Mouse (Mus musculus): ENCODE measurements at regions not wholly inside any gene's neighbourhood (a gene's known extent, or its start where the extent isn't known, plus 50 kb on each side); places are given as distances from the start of the nearest gene placed in this dataset.

DNA sequence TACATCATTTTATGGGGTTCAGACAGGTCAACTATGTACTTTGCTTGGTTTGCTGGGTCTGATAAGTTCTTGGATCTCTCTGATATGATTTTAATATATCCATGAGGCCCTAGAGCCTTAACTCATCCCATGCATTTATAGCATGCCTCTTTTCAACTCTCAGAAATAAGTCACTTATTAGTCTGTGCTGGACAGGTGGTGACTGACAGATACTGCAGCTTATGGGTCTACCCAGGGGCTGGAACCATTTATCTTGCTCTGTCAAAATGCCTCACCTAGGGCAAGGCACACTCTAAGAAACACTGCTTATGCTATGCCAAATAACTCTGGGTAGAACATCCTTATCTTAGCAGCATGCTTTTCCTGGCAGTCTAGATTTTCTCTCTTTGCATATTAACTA is 225.6 kb downstream of the Mbnl1 start:
- H3K9me3 ChIP-seq: no peaks in the 10 kb centered on the region
- no peaks in the 10 kb centered on the region for H3K4me1 ChIP-seq
- no peak overlapping the region for H3K27ac ChIP-seq
- H3K27me3 ChIP-seq (ENCODE audit: poor library complexity, severe bottlenecking): no peaks in the 10 kb centered on the region
- H3K36me3 ChIP-seq (replicated peaks): no peaks in the 10 kb centered on the region
- DNase-seq (ENCODE audit: extremely low spot score, low spot score): no peak
- H3K4me3 ChIP-seq: no peak overlapping the region

DNA sequence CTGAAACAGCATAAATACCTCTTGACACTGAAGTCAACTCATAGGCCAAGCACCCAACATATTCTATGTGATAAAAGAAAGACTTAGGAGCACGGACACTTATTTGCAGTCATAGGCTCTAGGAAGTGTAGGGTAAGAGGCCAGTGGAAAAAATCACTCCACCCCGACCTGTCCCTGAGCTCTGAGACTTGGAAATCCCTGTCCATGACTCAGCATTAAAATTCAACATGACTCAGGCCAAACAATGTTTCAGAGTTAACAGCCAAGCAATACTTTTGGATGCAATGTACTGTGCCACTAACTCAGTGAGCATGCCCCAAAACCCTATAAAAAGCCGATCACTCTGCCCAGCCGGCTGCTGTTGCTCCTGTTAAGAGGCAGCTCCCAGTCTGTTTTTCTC is 234.5 kb downstream of the Mbnl1 start:
- H3K9me3 ChIP-seq: no peaks in the 10 kb centered on the region
- 89% methylated on average over 4 of the region's 4 CpGs for WGBS
- DNase-seq (ENCODE audit: extremely low spot score, low spot score): no peak

DNA sequence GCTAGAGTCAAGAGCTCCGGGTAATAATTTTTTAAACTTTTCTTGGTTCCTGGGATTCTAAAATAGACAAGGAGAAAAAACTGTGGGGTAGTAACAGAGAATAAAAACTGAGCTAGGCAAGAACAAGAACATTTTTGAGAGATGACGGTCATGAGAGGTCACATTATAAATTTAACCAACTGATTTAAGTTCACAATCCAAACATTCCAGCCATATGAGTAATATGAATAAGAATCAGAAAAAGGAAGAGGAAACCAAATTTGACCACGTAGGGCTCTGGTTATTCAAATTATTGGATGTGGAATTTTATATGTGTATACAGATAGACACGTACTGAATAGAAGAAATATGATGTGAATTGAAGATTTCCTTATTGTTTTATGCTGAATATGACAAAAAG is 240.3 kb downstream of the Mbnl1 start:
- WGBS: 91% methylated on average over 4 of the region's 4 CpGs
- Histone ChIP-seq H3K4me1 (no peaks in the 10 kb centered on the region), H3K27ac (no peak overlapping the region), H3K36me3 (replicated peaks) (no peaks in the 10 kb centered on the region), H3K9me3 (no peaks in the 10 kb centered on the region), H3K27me3 (ENCODE audit: poor library complexity, severe bottlenecking) (no peaks in the 10 kb centered on the region), H3K4me3 (no peak overlapping the region)
- DNase-seq (ENCODE audit: extremely low spot score, low spot score): no peak

More for the DNA sequence above, 234.5 kb downstream of the Mbnl1 start:
- no peak overlapping the region for H3K27ac ChIP-seq
- no peaks in the 10 kb centered on the region for H3K36me3 ChIP-seq (replicated peaks)
- no peak overlapping the region for H3K4me3 ChIP-seq
- no peaks in the 10 kb centered on the region for H3K4me1 ChIP-seq
- H3K27me3 ChIP-seq (ENCODE audit: poor library complexity, severe bottlenecking): no peaks in the 10 kb centered on the region

DNA sequence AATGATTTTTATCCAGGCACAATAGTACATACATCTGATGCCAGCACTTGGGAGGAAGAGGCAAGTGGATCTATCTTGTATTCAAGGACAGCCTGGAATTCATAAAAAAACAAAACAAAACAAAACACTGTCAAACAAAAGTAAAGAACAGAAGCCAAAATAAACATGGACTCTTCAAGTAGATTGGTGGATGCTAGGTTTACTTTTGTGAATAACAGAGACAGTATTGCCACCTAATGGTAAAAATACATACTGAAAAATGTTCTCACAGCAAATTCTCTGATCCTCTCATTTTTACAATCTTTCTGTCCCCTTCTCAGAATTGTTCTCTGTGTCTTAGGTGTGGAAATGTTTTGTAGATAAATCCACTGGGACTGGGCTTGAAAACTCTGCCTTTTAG is 247.7 kb downstream of the Mbnl1 start:
- Histone ChIP-seq H3K27me3 (ENCODE audit: poor library complexity, severe bottlenecking) (no peaks in the 10 kb centered on the region), H3K9me3 (no peaks in the 10 kb centered on the region), H3K4me3 (no peak overlapping the region), H3K27ac (no peak overlapping the region), H3K36me3 (replicated peaks) (no peaks in the 10 kb centered on the region), H3K4me1 (no peaks in the 10 kb centered on the region)
- DNase-seq (ENCODE audit: extremely low spot score, low spot score): no peak

DNA sequence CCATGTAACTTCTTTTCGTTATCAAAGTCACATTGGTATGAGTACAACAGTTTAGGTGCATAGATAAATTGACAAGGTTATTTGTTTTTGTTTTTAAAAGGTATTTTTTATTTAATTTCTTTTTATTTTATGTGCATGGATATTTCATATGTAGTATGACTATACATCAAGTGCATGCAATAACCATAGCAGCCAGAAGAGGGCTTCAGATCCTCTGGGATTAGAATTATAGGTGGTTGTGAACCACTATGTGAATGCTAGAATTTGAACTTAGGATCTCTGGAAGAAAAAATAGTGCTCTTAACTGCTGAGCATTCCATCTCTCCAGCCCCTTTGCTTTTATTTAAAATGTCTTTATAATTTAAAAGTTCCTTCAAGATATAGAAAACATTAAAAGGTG is 258.7 kb downstream of the Mbnl1 start:
- Histone ChIP-seq H3K4me1 (no peaks in the 10 kb centered on the region), H3K4me3 (no peak overlapping the region), H3K27ac (no peak overlapping the region), H3K9me3 (no peaks in the 10 kb centered on the region), H3K27me3 (ENCODE audit: poor library complexity, severe bottlenecking) (no peaks in the 10 kb centered on the region), H3K36me3 (replicated peaks) (no peaks in the 10 kb centered on the region)
- 90% methylated on average over 1 of the region's 1 CpGs for WGBS
- no peak for DNase-seq (ENCODE audit: extremely low spot score, low spot score)

DNA sequence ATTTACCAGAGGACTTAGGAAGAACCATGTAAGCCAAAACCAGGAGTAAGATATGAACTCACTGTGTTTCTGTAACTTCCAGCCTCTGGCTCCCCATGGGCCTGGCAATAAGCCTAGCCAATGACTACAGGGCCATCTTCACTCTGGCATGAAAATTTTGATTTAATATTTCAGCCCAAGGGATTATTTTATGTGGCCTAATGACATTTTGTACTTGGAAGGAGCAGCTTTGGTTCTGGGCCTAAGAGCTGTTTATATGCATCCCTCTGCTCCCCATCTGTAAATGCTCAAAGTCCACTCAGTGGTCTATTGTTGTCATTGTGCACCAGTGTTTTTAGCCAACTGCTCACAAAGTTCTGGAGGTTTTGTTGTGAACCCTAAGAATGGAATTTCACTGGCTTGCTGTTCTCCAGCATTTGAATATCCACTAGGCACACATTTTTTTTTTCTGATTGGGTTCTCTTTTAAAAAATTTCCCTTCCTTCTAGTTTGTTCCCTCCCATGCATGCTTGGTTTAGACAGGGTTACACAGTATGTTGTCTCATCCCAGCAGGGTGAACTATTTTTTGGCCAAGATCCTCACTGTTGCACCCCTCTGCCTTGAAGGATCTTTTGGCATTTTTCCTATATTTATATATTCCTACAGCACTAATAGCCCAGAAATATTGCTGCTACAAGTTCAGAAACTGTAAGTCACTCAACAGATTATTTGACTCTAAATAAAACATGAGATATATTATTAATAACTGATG is 261.9 kb upstream of the P2ry1 start:
- no peaks in the 10 kb centered on the region for H3K4me1 ChIP-seq
- H3K4me3 ChIP-seq: no peak overlapping the region
- no peaks in the 10 kb centered on the region for H3K27me3 ChIP-seq (ENCODE audit: poor library complexity, severe bottlenecking)
- no peak overlapping the region for H3K27ac ChIP-seq
- DNase-seq (ENCODE audit: extremely low spot score, low spot score): no peak
- H3K36me3 ChIP-seq (replicated peaks): no peaks in the 10 kb centered on the region
- H3K9me3 ChIP-seq: no peaks in the 10 kb centered on the region

DNA sequence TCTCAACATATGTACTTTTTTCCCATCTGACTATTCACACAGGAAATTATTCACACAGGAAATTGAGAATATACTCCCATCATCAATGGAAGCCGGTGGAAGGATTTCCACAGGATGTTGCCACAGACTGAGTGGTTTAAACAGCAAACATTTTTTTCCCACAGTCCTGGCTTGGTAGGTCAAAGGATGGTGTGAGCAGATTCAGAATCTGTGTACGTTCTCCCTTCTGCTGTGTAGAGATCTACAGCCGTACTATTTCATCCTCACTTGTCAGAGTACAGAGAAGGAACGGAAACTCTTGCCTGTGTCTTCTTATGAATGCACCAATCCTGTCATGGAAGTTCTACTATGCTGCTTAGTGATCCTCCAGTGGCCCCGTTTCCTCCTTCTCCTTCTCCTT is 261.2 kb upstream of the P2ry1 start:
- no peak for DNase-seq (ENCODE audit: extremely low spot score, low spot score)
- WGBS: 87% methylated on average over 5 of the region's 5 CpGs
- Histone ChIP-seq H3K36me3 (replicated peaks) (no peaks in the 10 kb centered on the region), H3K27ac (no peak overlapping the region), H3K9me3 (no peaks in the 10 kb centered on the region), H3K27me3 (ENCODE audit: poor library complexity, severe bottlenecking) (no peaks in the 10 kb centered on the region), H3K4me1 (no peaks in the 10 kb centered on the region), H3K4me3 (no peak overlapping the region)

DNA sequence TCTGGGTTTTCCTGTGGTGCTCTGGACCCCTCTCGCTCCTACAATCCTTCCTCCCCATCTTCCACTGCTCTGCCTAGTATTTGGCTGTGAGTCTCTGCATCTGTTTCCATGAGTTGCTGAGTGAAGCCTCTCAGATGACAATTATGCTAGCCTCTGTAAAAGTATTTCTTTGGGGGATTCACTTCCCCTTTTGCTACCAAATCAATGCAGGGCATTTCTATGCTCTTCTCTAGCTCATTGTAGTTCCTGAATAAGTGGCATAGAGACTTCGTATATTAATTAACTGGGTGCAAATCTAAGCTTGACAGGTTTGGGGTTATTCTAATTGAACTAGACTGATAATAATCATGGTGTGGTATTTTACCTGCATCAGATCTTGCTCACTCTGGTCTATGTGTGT is 260.4 kb upstream of the P2ry1 start:
- no peak overlapping the region for H3K27ac ChIP-seq
- H3K4me1 ChIP-seq: no peaks in the 10 kb centered on the region
- H3K27me3 ChIP-seq (ENCODE audit: poor library complexity, severe bottlenecking): no peaks in the 10 kb centered on the region
- DNase-seq (ENCODE audit: extremely low spot score, low spot score): no peak
- WGBS: 85% methylated on average over 2 of the region's 2 CpGs
- H3K9me3 ChIP-seq: no peaks in the 10 kb centered on the region
- no peaks in the 10 kb centered on the region for H3K36me3 ChIP-seq (replicated peaks)
- H3K4me3 ChIP-seq: no peak overlapping the region

DNA sequence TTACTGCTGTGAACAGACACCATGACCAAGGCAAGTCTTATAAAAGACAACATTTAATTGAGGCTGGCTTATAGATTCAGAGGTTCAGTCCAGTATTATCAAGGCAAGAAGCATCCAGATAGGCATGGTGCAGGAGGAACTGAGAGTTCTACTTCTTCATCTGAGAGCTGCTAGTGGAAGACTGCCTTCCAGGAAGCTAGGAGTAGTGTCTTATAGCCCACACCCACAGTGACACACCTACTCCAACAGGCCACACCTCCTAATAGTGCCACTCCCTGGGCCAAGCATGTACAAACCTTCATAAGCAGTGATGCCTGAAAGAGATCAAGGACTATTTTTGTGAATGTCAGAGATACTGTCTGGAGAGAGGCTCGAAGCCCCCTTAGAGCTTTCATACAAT is 257.5 kb upstream of the P2ry1 start:
- H3K4me1 ChIP-seq: no peaks in the 10 kb centered on the region
- H3K27me3 ChIP-seq (ENCODE audit: poor library complexity, severe bottlenecking): no peaks in the 10 kb centered on the region
- H3K36me3 ChIP-seq (replicated peaks): no peaks in the 10 kb centered on the region
- no peaks in the 10 kb centered on the region for H3K9me3 ChIP-seq
- no peak overlapping the region for H3K27ac ChIP-seq
- DNase-seq (ENCODE audit: extremely low spot score, low spot score): no peak
- WGBS: 86% methylated on average over 1 of the region's 1 CpGs
- H3K4me3 ChIP-seq: no peak overlapping the region

DNA sequence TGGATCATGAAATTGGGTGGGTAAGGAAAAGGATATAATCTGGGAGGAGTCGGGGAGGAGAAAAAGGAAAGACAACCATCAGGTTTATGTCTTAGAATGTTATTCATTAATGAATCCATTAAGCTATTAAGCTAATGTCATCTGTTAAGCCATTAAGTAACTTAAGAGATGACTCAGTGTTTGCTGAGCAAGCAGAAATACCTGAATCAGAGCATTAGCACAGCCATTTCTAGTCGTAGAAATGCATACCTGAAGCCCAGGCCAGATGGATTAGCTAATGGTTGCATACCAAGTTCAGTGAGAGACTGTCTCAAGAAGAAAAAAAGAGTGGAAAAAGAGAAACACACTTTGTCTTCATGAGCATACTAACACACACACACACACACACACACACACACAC is 244.0 kb upstream of the P2ry1 start:
- H3K27ac ChIP-seq: no peak overlapping the region
- WGBS: 87% methylated on average over 2 of the region's 2 CpGs
- no peak overlapping the region for H3K4me3 ChIP-seq
- DNase-seq (ENCODE audit: extremely low spot score, low spot score): no peak
- no peaks in the 10 kb centered on the region for H3K4me1 ChIP-seq
- H3K27me3 ChIP-seq (ENCODE audit: poor library complexity, severe bottlenecking): no peaks in the 10 kb centered on the region
- H3K9me3 ChIP-seq: no peaks in the 10 kb centered on the region
- no peaks in the 10 kb centered on the region for H3K36me3 ChIP-seq (replicated peaks)

DNA sequence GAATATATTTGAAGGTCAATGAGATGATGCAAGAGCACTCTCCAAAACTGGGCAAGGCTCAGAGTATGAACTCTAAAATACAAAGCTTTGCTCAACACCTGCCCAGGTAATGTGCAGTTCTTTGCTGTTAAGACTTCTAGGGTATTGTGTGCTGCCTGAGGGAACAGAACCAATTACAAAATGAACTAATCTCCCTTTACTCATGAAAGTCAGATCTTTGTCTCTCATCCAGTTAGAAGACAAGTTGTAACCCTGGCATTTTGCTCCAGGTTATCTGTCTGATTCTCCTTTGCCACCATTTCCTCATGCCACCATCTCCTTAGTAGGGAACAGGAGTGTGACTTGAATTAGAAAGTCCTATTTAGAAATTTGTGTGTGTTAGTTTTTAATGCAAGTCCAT is 243.5 kb upstream of the P2ry1 start:
- Histone ChIP-seq H3K4me1 (no peaks in the 10 kb centered on the region), H3K27me3 (ENCODE audit: poor library complexity, severe bottlenecking) (no peaks in the 10 kb centered on the region), H3K9me3 (no peaks in the 10 kb centered on the region), H3K27ac (no peak overlapping the region), H3K36me3 (replicated peaks) (no peaks in the 10 kb centered on the region), H3K4me3 (no peak overlapping the region)
- DNase-seq (ENCODE audit: extremely low spot score, low spot score): no peak

DNA sequence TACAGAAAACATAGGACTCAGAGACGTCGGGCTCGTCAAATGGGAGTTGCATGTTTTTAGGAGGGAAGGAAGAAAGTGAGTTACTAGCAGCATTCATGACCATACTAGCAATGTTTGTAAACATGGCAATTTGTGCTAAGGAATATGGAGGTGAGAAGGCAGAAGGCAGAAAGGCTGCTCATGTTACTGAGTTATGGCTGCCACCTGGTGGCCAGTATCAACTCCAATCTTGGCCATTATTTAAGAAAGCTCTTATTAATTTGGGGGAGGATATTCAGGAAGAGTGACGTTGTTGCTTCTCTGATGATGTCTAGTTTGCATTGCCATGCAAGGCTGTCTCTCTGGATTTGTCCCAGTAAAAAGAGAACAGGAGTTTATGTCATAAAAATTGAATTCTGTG is 239.7 kb upstream of the P2ry1 start:
- H3K9me3 ChIP-seq: no peaks in the 10 kb centered on the region
- WGBS: 74% methylated on average over 4 of the region's 4 CpGs
- no peak overlapping the region for H3K27ac ChIP-seq
- peak; percentile 21 for DNase-seq (ENCODE audit: extremely low spot score, low spot score)
- no peaks in the 10 kb centered on the region for H3K27me3 ChIP-seq (ENCODE audit: poor library complexity, severe bottlenecking)
- no peaks in the 10 kb centered on the region for H3K4me1 ChIP-seq
- no peak overlapping the region for H3K4me3 ChIP-seq
- no peaks in the 10 kb centered on the region for H3K36me3 ChIP-seq (replicated peaks)

DNA sequence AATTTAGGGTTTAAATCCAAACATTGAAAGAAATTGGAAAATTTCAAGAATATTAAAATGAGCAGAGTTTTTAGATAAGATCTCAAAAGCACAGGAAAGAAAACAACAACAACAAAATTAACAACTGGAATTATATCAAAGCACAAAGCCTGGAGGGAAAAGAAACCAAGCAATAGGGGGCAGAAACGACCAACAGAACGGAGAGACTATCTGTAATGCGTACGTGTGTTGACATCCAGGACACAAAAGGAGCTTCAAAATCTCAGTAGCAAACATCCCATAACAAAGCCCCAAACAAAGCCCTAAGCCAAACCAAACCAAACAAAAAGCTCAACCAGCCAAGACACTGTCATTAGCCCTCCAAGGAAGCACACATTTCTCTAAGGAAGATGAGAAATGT is 237.5 kb upstream of the P2ry1 start:
- no peak overlapping the region for H3K4me3 ChIP-seq
- no peaks in the 10 kb centered on the region for H3K36me3 ChIP-seq (replicated peaks)
- no peaks in the 10 kb centered on the region for H3K9me3 ChIP-seq
- no peak overlapping the region for H3K27ac ChIP-seq
- DNase-seq (ENCODE audit: extremely low spot score, low spot score): no peak
- WGBS: 64% methylated on average over 4 of the region's 4 CpGs
- no peaks in the 10 kb centered on the region for H3K27me3 ChIP-seq (ENCODE audit: poor library complexity, severe bottlenecking)
- H3K4me1 ChIP-seq: no peaks in the 10 kb centered on the region

DNA sequence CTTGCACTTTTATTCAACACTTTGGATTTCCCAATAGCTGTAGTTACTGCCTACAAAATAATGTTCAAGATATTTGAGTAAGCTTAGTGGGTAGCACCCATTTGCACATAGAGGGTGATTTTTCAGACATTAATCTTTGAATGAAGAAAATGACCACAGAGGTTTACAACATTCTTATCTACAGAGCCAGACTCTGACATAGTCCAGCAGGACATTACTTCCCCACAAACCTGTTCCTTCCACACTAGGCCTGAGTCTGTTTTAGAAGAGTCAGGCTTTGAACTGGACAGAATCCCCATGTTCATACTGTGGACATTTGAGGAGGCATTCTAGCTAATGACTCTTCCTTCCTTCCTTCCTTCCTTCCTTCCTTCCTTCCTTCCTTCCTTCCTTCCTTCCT is 233.6 kb upstream of the P2ry1 start:
- H3K4me3 ChIP-seq: no peak overlapping the region
- no peaks in the 10 kb centered on the region for H3K27me3 ChIP-seq (ENCODE audit: poor library complexity, severe bottlenecking)
- H3K9me3 ChIP-seq: no peaks in the 10 kb centered on the region
- no peak overlapping the region for H3K27ac ChIP-seq
- no peaks in the 10 kb centered on the region for H3K4me1 ChIP-seq
- H3K36me3 ChIP-seq (replicated peaks): no peaks in the 10 kb centered on the region
- no peak for DNase-seq (ENCODE audit: extremely low spot score, low spot score)
